Mouse (Mus musculus) liver, embryonic 14.5 days (tissue): ENCODE data around the gene Pcdh9. TPM values are rescaled to one million over a fixed set of nuclear protein-coding genes. Genes with fewer than 3 reads are reported as not detected.

Experiments used
- ATAC-seq: fragments of 200-750 bp; cut with Nextera tagmentation; 2 replicates; pipeline ENCODE4 v1.8.0; 2017; ENCODE audit warnings: moderate number of reproducible peaks, mild to moderate bottlenecking, moderate library complexity; ENCODE audit not compliant: insufficient read depth
- DNase-seq, 3 experiments: peaks; one replicate each; pipeline ENCODE4 v3.0.0-alpha.2; 2012 to 2013; ENCODE audit warnings: low read depth in 3 of 3, low spot score in 3 of 3
- H3K27ac ChIP-seq: fragments of 300-500 bp; sonication (generic); 2 replicates; pipeline ENCODE4 v1.5.1; 2014; ENCODE audit warnings: moderate library complexity, mild to moderate bottlenecking, control low read depth, inconsistent platforms
- H3K27me3 ChIP-seq: fragments of 300-500 bp; sonication (generic); 2 replicates; pipeline ENCODE4 v1.6.1; 2014; ENCODE audit warnings: mild to moderate bottlenecking, low read length, moderate library complexity; ENCODE audit not compliant: control insufficient read depth, insufficient read depth
- H3K36me3 ChIP-seq: fragments of 300-500 bp; sonication (generic); replicated peaks from 2 replicates; pipeline ENCODE4 v1.6.1; 2014; ENCODE audit warnings: low read depth; ENCODE audit not compliant: control insufficient read depth, insufficient read depth
- H3K4me1 ChIP-seq, 2 experiments: fragments of 200-500 bp in 1 of 2; fragments of 300-500 bp in 1 of 2; sonication (generic) in 1 of 2; replicated peaks; 2 replicates each; pipeline ENCODE4 v1.6.1; 2012 to 2014; ENCODE audit warnings: antibody characterized with exemption in 1 of 2, inconsistent platforms in 1 of 2, low read length in 1 of 2; ENCODE audit not compliant: control insufficient read depth in 2 of 2, insufficient read depth in 2 of 2
- H3K4me2 ChIP-seq: fragments of 300-500 bp; sonication (generic); 2 replicates; pipeline ENCODE4 v1.6.1; 2014; ENCODE audit warnings: low read depth, mild to moderate bottlenecking, control low read depth, moderate library complexity
- H3K4me3 ChIP-seq, 2 experiments: fragments of 200-500 bp in 1 of 2; fragments of 300-500 bp in 1 of 2; sonication (generic) in 1 of 2; 2 replicates each; pipeline ENCODE4 v1.5.1; 2012 to 2014; ENCODE audit warnings: low read depth in 2 of 2, low read length in 2 of 2, mild to moderate bottlenecking in 2 of 2, control low read depth in 1 of 2, inconsistent platforms in 1 of 2, moderate library complexity in 1 of 2; ENCODE audit not compliant: insufficient read depth in 1 of 2
- H3K9ac ChIP-seq: fragments of 300-500 bp; sonication (generic); replicated peaks from 2 replicates; pipeline ENCODE4 v1.6.1; 2014; ENCODE audit warnings: mild to moderate bottlenecking, control low read depth, moderate library complexity
- H3K9me3 ChIP-seq: fragments of 300-500 bp; sonication (generic); 2 replicates; pipeline ENCODE4 v1.6.1; 2016; ENCODE audit warnings: low read length, mixed read lengths; ENCODE audit not compliant: control insufficient read depth
- CTCF ChIP-seq: IDR thresholded peaks from 2 replicates; pipeline ENCODE4 v1.5.1; 2016; ENCODE audit warnings: antibody characterized with exemption, low read depth, control low read depth
- EP300 ChIP-seq: IDR thresholded peaks from 2 replicates; pipeline ENCODE4 v1.6.1; 2016; ENCODE audit warnings: antibody characterized with exemption, low read depth
- WGBS: fragments of 180-500 bp; shearing (Covaris S2); extraction: QIAGEN DNeasy Blood & Tissue Kit; methylation state at CpG from one replicate; pipeline ENCODE4 v1.1.7; 2014; ENCODE audit not compliant: insufficient replicate concordance; 5-methylcytosine and 5-hydroxymethylcytosine counted together
- polyA plus RNA-seq, 2 experiments: library from polyadenylated mRNA; depleted of rRNA in 1 of 2; stranded (reverse) in 1 of 2; unstranded in 1 of 2; fragments of >200 nt; fragmentation: Nextera tagmentation in 1 of 2; extraction: Ambion mirVana in 1 of 2; gene quantifications; 2 replicates each; pipeline versions ENCODE4 v1.2.1 to v1.2.3; 2012 to 2014

The Pcdh9 gene
- polyA plus RNA-seq, 2 experiments = 0.06 to 0.23 TPM

DNA sequence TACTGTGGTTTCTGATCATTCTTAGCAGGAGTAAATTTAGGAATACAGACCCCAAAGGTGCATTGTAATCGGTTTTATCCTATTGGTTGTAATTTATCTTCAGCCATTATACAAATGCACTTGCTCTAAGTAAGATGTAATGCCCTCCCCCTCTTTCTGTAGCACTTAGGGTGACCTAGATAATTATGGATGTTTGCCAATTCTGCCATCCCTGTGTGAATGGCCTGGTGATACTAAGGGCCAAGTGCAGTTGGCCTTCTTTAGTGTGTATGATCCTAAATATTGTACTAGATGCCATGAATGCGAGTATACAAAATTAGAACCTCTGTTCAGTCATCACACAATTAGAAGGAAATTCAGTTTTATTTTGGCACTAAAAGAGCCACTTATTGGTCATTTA, 475.0 kb downstream of the Pcdh9 start:
- Histone ChIP-seq H3K27me3 (no peaks in the 10 kb centered on the region), H3K27ac (no peak overlapping the region), H3K9me3 (no peaks in the 10 kb centered on the region), H3K4me2 (no peak overlapping the region), H3K36me3 (no peaks in the 10 kb centered on the region), H3K4me1 (no peaks in the 10 kb centered on the region), H3K9ac (no peak overlapping the region), H3K4me3 (no peak overlapping the region)
- WGBS = 58% methylated on average over 2 of the region's 2 CpGs
- TF ChIP-seq EP300 (no peak), CTCF (no peak)
- ATAC-seq (no peak), DNase-seq (no peak)

DNA sequence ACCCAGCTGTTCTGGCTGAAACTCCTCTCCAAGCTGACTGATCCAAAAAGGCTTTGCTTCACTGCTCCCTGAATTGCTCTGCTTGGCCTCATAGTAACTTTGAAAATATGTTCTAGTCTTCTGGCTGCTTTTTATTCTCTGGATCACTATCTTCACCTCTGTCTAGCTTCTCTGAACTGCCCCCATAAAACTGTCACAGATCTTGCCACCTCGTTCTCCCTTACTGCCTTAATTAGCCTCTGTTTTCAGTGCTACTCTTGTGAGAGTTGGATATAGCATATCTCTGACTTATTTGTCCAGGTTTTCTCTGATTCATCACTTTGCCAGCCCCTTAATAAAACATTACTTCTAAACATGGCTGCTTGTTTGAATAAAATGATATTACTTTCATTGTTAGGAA, 481.2 kb downstream of the Pcdh9 start:
- Histone ChIP-seq H3K9ac (no peak overlapping the region), H3K36me3 (no peaks in the 10 kb centered on the region), H3K27ac (no peak overlapping the region), H3K4me3 (no peak overlapping the region), H3K27me3 (no peaks in the 10 kb centered on the region), H3K4me1 (no peaks in the 10 kb centered on the region), H3K9me3 (no peaks in the 10 kb centered on the region), H3K4me2 (no peak overlapping the region)
- ATAC-seq (no peak), DNase-seq (no peak)
- TF ChIP-seq CTCF = no peak
- no peak for TF ChIP-seq EP300
- 56% methylated on average over 1 of the region's 1 CpGs for WGBS

DNA sequence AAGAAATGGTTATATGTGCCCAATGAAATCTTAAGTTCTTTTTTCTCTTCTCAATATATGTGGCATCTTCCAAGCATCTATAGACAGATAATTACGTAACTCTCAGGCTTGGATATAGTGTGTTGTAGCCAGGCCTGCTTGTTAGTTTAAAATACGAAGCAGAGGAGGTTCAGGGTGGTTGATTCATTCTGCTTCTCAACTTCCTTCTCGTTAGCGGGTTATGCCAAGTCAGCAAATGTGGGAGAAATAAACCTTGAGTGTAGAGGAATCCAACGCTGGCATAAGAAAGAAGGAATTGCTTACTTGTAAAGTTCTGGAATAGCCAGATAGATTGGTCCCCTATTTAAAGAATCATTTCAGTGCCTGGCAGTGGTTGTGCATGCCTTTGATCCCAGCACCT, 482.7 kb downstream of the Pcdh9 start:
- no peak for DNase-seq
- WGBS = 75% methylated on average over 5 of the region's 5 CpGs
- Histone ChIP-seq H3K27ac (no peak overlapping the region), H3K27me3 (no peaks in the 10 kb centered on the region), H3K4me1 (no peaks in the 10 kb centered on the region), H3K9me3 (no peaks in the 10 kb centered on the region), H3K9ac (no peak overlapping the region), H3K4me2 (no peak overlapping the region), H3K4me3 (no peak overlapping the region), H3K36me3 (no peaks in the 10 kb centered on the region)
- TF ChIP-seq EP300 = no peak
- no peak for TF ChIP-seq CTCF
- ATAC-seq = no peak

DNA sequence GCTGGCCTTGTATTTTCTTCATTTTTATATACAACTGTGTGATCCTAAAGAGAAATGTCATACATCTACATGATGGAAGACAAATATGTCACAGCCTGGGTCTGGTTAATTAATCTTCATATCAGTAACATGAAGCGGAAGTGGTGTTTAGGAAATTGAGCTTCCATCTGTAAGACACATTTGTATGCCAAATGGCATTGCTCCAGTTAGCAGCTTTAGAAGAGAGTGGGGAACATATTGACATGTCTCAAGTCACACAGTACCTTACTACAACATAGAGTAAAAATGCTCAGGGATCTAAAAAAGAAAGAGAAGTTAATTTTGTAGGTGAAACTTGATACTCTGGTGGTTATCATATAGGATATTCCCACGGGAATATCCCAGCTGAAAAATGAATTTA, 505.4 kb downstream of the Pcdh9 start:
- H3K27ac ChIP-seq = no peak overlapping the region
- 62% methylated on average over 2 of the region's 2 CpGs for WGBS
- no peaks in the 10 kb centered on the region for H3K27me3 ChIP-seq
- H3K9me3 ChIP-seq = no peaks in the 10 kb centered on the region
- no peaks in the 10 kb centered on the region for H3K4me1 ChIP-seq
- H3K4me3 ChIP-seq = no peak overlapping the region
- no peak for DNase-seq
- TF ChIP-seq CTCF = no peak
- no peak for TF ChIP-seq EP300
- H3K36me3 ChIP-seq = no peaks in the 10 kb centered on the region
- ATAC-seq = no peak
- H3K4me2 ChIP-seq = no peak overlapping the region
- no peak overlapping the region for H3K9ac ChIP-seq

DNA sequence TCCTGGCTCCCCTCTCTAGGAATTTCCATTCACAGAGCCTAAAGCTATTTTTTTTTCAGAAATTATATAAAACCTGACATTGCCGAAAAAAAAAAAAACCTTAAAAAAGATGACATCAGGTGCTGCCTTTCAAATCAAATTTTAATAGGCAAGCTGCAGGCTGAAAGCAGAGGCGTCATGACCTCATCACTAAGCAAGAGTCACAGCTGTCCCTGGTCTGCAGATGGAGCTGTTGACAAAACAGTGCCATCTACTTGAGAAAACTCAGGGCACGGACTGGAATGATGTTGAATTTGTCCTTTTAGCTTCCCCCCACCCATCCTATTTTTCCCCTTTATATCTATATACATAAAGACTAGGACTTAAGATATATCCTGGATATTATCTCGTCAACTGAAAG, 509.3 kb downstream of the Pcdh9 start:
- Histone ChIP-seq H3K36me3 (no peaks in the 10 kb centered on the region), H3K27ac (no peak overlapping the region), H3K27me3 (no peaks in the 10 kb centered on the region), H3K9ac (no peak overlapping the region), H3K9me3 (no peaks in the 10 kb centered on the region), H3K4me1 (no peaks in the 10 kb centered on the region), H3K4me3 (no peak overlapping the region), H3K4me2 (no peak overlapping the region)
- TF ChIP-seq EP300 (no peak), CTCF (no peak)
- no peak for DNase-seq
- no peak for ATAC-seq
- 33% methylated on average over 4 of the region's 4 CpGs for WGBS
